Mouse (Mus musculus) kidney, embryonic 16.5 days (tissue): ENCODE results near the gene Cyp2c70. TPM values are rescaled to one million over a fixed set of nuclear protein-coding genes. Genes with fewer than 3 reads are reported as not detected.
"Not testable (repeated sequence)": the region's sequence is repeated elsewhere in the genome, so short reads cannot be mapped to it uniquely, and the experiment has no call there.

Source experiments
- ATAC-seq: fragments of 200-750 bp; cut with Nextera tagmentation; 2 replicates; pipeline ENCODE4 v1.8.0; 2017; ENCODE audit warnings: moderate TSS enrichment; ENCODE audit not compliant: low FRiP score, low TSS enrichment
- H3K27ac ChIP-seq: fragments of 300-500 bp; sonication (generic); 2 replicates; pipeline ENCODE4 v1.5.1; 2014; ENCODE audit warnings: low read length
- H3K27me3 ChIP-seq: fragments of 300-500 bp; sonication (generic); 2 replicates; pipeline ENCODE4 v1.6.1; 2014; ENCODE audit warnings: low read length, control low read depth, mixed read lengths; ENCODE audit not compliant: insufficient read depth
- H3K36me3 ChIP-seq: fragments of 300-500 bp; sonication (generic); 2 replicates; pipeline ENCODE4 v1.6.1; 2014; ENCODE audit warnings: low read length, control low read depth, mixed read lengths; ENCODE audit not compliant: insufficient read depth
- H3K4me1 ChIP-seq: fragments of 300-500 bp; sonication (generic); 2 replicates; pipeline ENCODE4 v1.6.1; 2014; ENCODE audit warnings: low read length, control low read depth, mixed read lengths; ENCODE audit not compliant: insufficient read depth
- H3K4me2 ChIP-seq: fragments of 300-500 bp; sonication (generic); replicated peaks from 2 replicates; pipeline ENCODE4 v1.6.1; 2014; ENCODE audit warnings: low read depth, low read length
- H3K4me3 ChIP-seq: fragments of 300-500 bp; sonication (generic); 2 replicates; pipeline ENCODE4 v1.5.1; 2014; ENCODE audit warnings: mild to moderate bottlenecking, low read length
- H3K9ac ChIP-seq: fragments of 300-500 bp; sonication (generic); replicated peaks from 2 replicates; pipeline ENCODE4 v1.6.1; 2014; ENCODE audit warnings: low read length
- H3K9me3 ChIP-seq: fragments of 300-500 bp; sonication (generic); 2 replicates; pipeline ENCODE4 v1.6.1; 2016; ENCODE audit warnings: low read length, control low read depth
- WGBS: fragments of 180-500 bp; shearing (Covaris S2); extraction: QIAGEN DNeasy Blood & Tissue Kit; methylation state at CpG from one replicate; pipeline ENCODE4 v1.1.7; 2014; 5-methylcytosine and 5-hydroxymethylcytosine counted together
- polyA plus RNA-seq: library from polyadenylated mRNA; unstranded; fragments of >200 nt; fragmentation: Nextera tagmentation; extraction: Ambion mirVana; gene quantifications from 2 replicates; pipeline ENCODE4 v1.2.1, GENCODE M21; 2015

Cyp2c70 gene
- polyA plus RNA-seq, 1 experiment from 2014 or later = 0.32 TPM

DNA sequence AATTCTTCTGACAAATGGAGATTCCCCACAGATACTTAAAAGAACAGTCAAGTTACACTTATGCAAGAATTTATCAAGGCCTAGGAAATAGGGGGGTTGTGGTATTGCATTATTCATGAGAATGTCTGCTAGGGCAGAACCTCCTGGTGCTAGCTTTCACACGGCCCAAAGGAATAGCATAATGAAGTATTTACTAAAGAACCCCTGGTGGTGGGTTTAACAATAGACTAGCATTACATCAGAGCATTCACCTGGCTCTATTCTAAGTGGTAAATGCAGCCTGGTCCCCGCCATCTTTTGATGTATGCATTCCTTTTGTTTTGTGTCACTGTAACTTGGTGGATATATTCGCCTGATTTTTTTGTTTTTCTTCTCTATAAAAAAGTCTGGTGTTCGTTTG, 15.8 kb upstream of the Cyp2c70 start:
- not testable (repeated sequence) for H3K4me2 ChIP-seq, H3K9ac ChIP-seq, H3K27ac ChIP-seq, H3K4me1 ChIP-seq, H3K27me3 ChIP-seq, ATAC-seq, H3K4me3 ChIP-seq, H3K9me3 ChIP-seq, H3K36me3 ChIP-seq
- 69% methylated on average over 4 of the region's 4 CpGs for WGBS

DNA sequence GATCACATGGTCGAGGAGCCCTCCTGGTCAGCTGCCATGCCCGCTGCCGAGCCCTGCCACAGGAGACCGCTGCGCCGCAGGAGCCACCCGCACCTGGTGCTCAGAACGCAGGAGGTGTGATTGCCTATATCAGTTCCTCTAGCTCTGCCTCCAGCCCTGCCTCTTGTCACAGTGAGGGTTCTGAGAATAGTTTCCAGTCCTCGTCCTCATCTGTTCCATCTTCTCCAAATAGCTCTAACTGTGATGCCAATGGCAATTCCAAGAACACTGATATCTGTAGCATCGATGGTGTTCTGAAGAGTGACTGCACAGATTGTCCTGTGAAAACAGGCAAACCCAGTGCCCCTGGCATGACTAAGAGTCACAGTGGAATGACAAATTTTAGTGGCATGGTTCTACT, 3.5 kb upstream of the Cyp2c70 start:
- no peak for ATAC-seq
- Histone ChIP-seq H3K9me3 (no peaks in the 10 kb centered on the region), H3K27ac (no peak overlapping the region), H3K4me1 (no peaks in the 10 kb centered on the region), H3K9ac (no peak overlapping the region), H3K27me3 (no peaks in the 10 kb centered on the region), H3K4me2 (no peak overlapping the region), H3K36me3 (no peaks in the 10 kb centered on the region), H3K4me3 (no peak overlapping the region)
- 93% methylated on average over 10 of the region's 10 CpGs for WGBS

DNA sequence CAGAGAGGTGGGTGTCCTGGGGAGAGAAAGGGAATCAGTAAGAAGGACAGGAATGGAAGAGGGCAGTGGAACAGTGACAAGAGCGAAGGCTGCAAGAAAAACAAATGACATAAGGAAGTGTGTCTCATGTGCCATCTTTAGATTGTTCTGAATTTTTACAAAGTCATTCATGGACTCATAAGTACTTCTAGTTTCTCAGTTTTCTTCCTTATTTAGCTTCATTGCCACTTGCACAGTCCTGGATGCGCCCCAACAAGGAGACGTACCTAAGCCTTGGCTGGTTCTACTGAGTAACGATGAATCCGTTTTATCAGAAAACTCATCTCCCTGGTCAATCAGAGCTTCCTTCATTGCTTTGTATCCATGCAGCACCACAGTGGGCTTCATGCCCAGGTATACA, 3.5 kb downstream of the Cyp2c70 start:
- WGBS = 94% methylated on average over 5 of the region's 5 CpGs
- no peak for ATAC-seq

DNA sequence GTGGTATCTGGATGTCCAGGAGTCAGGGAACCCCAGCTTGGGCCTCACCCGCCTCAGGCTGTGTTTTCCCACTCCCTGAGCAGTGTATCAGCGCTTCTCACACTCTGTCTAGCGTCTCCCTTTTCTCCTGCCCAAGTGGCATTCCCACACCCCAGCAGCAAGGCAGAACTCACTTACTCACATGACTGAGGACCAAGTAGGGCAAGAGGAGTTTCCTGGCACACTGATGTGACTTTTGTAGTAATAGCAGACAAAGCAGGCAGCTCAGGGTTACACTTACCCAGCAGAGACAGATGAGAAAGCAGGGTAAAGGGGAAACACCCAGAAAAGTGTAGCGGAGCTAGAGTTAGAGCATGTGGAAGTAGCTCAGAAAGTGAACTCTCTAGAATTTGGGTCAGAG, 8.8 kb downstream of the Cyp2c70 start:
- Histone ChIP-seq H3K9me3 (no peaks in the 10 kb centered on the region), H3K9ac (no peak overlapping the region), H3K4me2 (no peak overlapping the region), H3K27ac (no peak overlapping the region), H3K36me3 (no peaks in the 10 kb centered on the region), H3K4me3 (no peak overlapping the region), H3K4me1 (no peaks in the 10 kb centered on the region), H3K27me3 (no peaks in the 10 kb centered on the region)
- ATAC-seq = no peak
- WGBS = 73% methylated on average over 4 of the region's 4 CpGs

More for the DNA sequence above, 3.5 kb downstream of the Cyp2c70 start:
- Histone ChIP-seq H3K4me2 (no peak overlapping the region), H3K9ac (no peak overlapping the region), H3K4me3 (no peak overlapping the region), H3K27me3 (no peaks in the 10 kb centered on the region), H3K27ac (no peak overlapping the region), H3K4me1 (no peaks in the 10 kb centered on the region), H3K9me3 (no peaks in the 10 kb centered on the region), H3K36me3 (no peaks in the 10 kb centered on the region)

DNA sequence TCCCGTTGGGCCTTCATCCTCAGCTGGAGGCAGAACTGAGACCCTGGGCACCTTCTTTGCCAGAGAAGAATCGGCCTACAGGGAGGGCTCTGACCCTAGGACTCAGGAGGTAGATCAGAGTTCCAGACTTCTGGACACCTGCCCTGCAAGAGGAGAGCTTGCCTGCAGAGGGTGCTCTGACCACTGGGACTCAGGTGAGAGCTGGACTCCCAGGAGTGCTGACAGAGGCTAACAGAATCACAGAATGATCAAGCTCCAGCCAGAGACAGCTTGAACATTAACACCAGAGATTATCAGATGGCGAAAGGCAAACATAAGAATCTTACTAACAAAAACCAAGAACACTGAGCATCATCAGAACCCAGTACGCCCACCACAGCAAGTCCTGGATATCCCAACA, 18.7 kb downstream of the Cyp2c70 start:
- H3K27ac ChIP-seq, H3K9me3 ChIP-seq, H3K9ac ChIP-seq, H3K4me1 ChIP-seq, H3K4me2 ChIP-seq, ATAC-seq, H3K4me3 ChIP-seq, H3K36me3 ChIP-seq, H3K27me3 ChIP-seq: not testable (repeated sequence)
- 91% methylated on average over 4 of the region's 4 CpGs for WGBS

DNA sequence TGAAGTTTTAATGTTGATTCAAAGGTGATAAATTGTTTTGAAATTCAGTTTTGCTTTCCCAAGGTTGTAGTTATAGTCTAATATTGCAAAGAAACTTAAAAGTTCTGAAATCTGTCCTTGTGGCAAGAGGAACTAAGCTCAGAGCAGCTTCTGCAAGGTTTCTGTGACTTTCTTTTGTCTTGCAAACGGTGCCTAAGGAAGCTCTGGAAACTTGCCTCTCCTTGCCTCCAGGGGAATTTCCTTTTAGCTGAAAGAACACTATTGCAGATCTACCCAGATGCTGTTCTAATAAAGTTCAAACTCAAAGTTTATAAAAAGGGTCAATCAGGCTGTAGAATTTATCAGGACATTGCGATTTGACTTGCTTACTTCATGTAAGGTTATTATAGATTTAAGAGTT, 60.1 kb downstream of the Cyp2c70 start:
- not testable (repeated sequence) for H3K27me3 ChIP-seq, H3K4me2 ChIP-seq, H3K9me3 ChIP-seq, H3K36me3 ChIP-seq, H3K27ac ChIP-seq, H3K9ac ChIP-seq, ATAC-seq, H3K4me3 ChIP-seq, H3K4me1 ChIP-seq
- 33% methylated on average over 2 of the region's 2 CpGs for WGBS

DNA sequence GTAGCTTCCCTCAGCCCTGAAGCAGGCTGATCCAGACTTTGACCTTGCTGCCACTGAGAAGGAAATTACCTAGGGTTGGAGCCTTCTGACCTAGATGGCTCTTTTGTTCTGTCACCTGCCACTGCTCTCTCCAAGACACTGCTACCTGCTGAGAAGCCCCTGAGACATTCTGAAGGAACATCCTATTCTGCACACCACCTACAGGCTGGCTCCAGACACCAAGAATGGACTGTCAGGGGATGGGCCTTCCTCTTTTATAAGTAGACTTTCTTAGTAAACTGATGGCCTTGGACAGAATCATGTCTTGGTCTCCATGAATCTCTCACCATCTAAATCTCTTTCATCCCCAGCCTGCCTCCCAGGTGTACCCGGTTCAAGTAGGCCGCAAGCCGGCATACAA, 62.0 kb downstream of the Cyp2c70 start:
- H3K4me3 ChIP-seq, H3K4me1 ChIP-seq: not testable (repeated sequence)
- 79% methylated on average over 3 of the region's 3 CpGs for WGBS

DNA sequence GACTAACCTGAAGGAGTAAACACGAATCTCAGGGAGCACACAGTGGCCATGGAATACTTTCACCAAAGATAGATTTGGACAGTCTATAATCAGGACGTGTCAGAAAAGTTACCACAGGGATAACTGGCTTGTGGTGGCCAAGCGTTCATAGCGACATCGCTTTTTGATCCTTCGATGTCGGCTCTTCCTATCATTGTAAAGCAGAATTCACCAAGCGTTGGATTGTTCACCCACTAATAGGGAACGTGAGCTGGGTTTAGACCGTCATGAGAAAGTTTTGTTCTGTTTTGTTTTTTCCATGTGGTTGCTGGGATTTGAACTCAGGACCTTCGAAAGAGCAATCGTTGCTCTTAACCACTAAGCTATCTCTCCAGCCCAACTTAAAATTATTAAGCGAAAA, 67.5 kb downstream of the Cyp2c70 start:
- H3K9ac ChIP-seq, H3K27me3 ChIP-seq, H3K4me1 ChIP-seq, H3K36me3 ChIP-seq, H3K9me3 ChIP-seq, ATAC-seq, H3K4me2 ChIP-seq, H3K4me3 ChIP-seq, H3K27ac ChIP-seq: not testable (repeated sequence)
- 80% methylated on average over 13 of the region's 13 CpGs for WGBS

More for the DNA sequence above, 62.0 kb downstream of the Cyp2c70 start:
- ATAC-seq, H3K36me3 ChIP-seq, H3K27me3 ChIP-seq, H3K4me2 ChIP-seq, H3K9ac ChIP-seq, H3K9me3 ChIP-seq, H3K27ac ChIP-seq: not testable (repeated sequence)

Other genes starting within 250 kb of the Cyp2c70 start
- gene Cyp2c37, start 194.9 kb downstream of the Cyp2c70 start, polyA plus RNA-seq = not detected in 2 replicates
- gene Cyp2c54, start 113.5 kb downstream of the Cyp2c70 start, polyA plus RNA-seq = not detected in 2 replicates
- not detected in 2 replicates for gene Cyp2c50, start 97.6 kb downstream of the Cyp2c70 start, polyA plus RNA-seq
- gene Pdlim1, start 84.5 kb upstream of the Cyp2c70 start, polyA plus RNA-seq = 37.9 and 39.5 TPM in 2 replicates